In the genomic region with DNA sequence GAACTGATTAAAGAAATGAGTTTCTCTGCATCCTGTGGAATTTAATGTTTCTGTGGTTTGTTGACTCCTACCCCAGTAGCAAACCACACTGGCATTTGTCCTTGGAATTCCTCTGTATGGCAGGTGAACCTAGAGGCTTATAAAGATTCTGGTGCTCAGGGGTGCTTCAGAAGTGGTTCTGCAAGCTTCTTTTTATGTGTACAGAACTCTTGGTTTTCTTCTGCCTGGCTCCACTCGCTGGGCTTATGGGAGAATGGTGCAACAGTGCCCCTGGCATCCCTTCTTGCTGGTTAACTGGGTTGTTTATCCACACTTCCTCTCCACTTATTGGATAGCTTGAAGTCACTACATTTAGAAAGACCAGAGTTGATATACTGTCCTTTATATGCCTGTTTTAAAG, we compare ENCODE assay signal across 17 mouse cellular contexts.
"Had no signal": no experiment of that assay in that cellular context is flagged by ENCODE, and none has a peak within 500 bp of the region (broad histone marks: within the 10 kb centered on the region; RNA-seq: fewer than 3 reads in every experiment).

No protein-coding gene starts in this region.

- H3K4me2 ChIP-seq: liver, embryonic 13.5 days; midbrain, embryonic 13.5 days had no signal

- H3K4me3 ChIP-seq: left cerebral cortex, adult 2 months; liver, embryonic 13.5 days; megakaryocyte, embryonic 14.5 days; midbrain, embryonic 10.5 days; midbrain, embryonic 13.5 days had no signal

- H3K27me3 ChIP-seq: liver, embryonic 13.5 days; megakaryocyte, embryonic 14.5 days; midbrain, embryonic 13.5 days had no signal

- DNase-seq: kidney, adult 18-20 months; kidney, adult 9 months; kidney, postnatal 25 days; layer of hippocampus, postnatal 36 days; liver, embryonic 13.5 days; right cerebral cortex, adult 18-20 months; right cerebral cortex, postnatal 14 days; right cerebral cortex, postnatal 4 days; thymus, adult 2 months; thymus, postnatal 14 days; thymus, postnatal 4 days had no signal

- ATAC-seq: intestine, embryonic 16.5 days; midbrain, embryonic 13.5 days; midbrain, embryonic 16.5 days had no signal

- H3K36me3 ChIP-seq: liver, embryonic 13.5 days; midbrain, embryonic 10.5 days; midbrain, embryonic 13.5 days had no signal
